Mouse (Mus musculus) cerebellum, adult (tissue): ENCODE measurements around the gene Ralgps2.

ENCODE experiments used
- ATAC-seq: cut with Nextera tagmentation; 2 replicates; pipeline ENCODE4 v1.9.2; 2017; ENCODE audit warnings: mild to moderate bottlenecking, moderate library complexity, mixed read lengths; ENCODE audit not compliant: insufficient number of reproducible peaks, low FRiP score, low TSS enrichment

The Ralgps2 gene

DNA sequence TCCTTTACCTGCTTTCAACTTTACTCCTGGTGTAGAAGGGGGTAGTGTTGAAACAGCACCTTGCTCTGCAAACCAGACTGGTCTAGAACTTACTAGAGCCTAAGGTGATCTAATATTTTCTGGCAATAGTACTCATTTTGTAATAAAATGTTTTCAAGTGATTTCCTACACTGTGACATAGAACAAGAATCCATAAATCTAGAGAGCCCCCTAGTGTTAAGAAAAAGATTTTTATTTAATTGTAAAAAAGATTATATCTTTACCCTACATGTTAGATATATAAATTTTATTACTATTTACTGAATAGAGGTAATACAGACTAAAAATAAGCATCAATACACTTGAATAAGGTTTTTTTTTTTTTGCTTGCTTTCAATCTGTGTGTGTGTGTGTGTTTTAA, 29.6 kb downstream of the Ralgps2 start:
- ATAC-seq = no peak

DNA sequence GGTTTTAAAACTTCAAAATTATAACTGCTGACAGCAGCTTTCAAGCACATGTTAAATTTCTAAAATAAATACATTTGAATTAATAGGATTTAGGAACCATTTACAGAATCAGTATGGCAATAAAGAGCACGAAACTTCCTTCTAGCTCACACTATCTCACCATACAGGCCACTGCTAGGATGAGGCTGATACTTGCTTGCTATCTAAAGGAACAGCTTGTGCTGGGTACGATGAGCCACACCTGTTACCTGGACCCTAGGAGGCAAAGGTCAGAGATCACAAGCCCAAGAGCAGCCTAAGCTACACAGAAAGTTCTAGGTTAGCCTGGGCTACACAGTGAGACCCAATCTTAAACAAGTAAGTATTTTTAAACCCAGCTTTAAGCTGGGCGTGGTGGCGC, 30.2 kb downstream of the Ralgps2 start:
- no peak for ATAC-seq

DNA sequence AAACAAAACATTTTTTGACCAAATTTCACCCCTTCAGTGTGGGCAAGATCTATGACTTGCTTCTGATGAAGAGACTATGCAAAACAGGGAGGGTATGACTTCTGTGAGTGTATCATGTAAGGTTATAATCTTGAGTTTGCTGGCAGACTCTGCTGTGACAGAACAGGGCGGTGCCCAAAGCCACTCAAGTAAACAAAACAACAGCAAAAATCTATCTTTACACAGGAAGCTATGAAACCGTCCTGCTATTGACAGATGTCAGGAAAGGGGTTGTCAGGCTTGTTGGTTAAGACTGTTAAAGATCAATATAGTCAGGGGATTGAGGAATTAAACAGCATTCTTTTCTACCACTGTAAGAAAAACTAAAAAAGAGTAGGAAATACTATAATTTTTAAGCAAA, 33.8 kb downstream of the Ralgps2 start:
- ATAC-seq = no peak

DNA sequence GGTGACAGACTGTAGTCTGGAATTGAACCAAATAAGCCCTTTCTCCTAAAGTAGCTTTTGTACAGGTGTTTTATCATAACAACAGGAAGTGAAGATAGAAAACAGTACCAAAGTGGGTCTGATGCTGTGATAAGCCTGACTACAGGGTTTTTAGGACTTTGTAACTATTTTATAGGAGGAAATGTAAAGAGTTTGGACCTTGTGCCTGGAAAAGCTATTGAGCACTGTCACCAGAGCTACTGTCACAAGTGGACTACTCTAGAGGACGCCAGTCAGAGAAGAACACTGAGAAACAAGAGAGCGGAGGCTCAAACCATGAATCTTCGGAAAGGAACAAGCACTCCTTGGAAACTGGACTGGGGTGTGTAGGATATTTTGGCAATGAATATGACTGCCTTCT, 35.5 kb downstream of the Ralgps2 start:
- no peak for ATAC-seq

DNA sequence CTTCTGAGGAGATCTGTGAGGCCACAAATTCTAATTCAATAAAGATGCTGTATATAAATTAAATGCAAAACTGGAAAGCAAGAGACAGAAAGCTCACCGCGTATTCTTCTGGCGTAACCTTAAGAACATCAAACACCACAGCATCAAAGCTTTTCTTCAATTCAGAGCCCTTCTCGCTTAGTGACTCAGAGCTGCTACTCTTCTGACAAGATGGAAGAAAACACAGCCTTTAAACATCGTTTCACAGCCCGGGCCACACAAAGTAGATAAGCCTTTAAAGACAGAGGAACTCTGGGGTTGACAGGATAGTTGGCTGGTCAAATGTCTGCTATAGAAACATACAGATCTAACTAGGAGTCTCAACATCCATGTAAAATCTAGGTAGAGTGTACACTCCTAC, 37.7 kb downstream of the Ralgps2 start:
- no peak for ATAC-seq

DNA sequence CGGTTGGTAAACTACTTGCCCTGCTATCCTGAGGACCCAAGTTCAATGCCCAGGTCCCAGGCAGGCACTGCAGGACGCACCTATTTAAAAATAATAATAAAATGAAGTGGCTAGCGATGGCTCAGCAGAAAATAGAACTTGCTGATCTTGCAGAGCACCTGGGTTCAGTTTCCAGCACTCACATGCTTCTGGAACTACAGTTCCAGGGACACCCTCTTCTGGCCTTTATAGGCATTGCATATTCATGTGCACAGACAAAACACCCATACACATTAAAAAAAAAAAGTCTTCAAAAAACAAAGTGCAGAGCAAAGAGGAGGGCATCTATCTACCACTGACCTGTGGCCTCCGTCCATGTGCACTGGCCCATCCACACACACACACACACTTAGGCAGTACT, 47.9 kb downstream of the Ralgps2 start:
- no peak for ATAC-seq

DNA sequence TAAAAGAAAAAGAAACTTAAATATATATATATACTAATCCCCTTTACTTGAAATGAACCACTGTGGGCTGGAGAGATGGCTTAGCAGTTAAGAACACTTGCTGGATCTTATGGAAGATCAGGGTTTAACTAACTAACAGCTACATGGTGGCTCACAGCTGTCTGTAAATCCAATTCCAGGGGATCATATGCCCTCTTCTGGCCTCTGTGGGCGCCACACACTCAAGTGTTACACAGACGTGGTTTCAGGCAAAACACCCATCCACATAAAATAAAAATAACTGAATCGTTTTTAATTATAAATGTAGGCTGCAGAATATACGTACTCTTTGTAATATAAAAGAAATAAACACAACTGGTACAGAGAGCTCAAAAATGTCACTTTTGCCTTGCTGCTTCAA, 50.6 kb downstream of the Ralgps2 start:
- no peak for ATAC-seq

DNA sequence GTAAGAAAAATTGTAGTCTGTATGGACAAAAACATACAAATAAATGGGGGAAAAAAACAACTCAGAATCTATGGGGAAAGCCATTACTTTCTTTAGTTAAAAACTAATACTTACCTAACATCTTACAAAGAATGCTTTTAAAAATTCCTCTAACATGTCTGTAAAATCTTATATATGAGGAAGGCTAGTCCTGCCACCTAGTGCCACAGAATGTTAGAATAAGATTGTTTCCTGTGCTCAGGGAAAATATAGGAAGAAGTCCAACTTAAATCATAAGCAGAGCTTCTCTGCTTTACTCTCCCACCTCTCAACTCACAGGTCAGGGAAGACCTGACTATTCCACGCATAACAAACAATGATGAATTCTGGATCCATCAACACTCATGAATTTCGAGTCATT, 53.5 kb downstream of the Ralgps2 start:
- ATAC-seq = no peak

DNA sequence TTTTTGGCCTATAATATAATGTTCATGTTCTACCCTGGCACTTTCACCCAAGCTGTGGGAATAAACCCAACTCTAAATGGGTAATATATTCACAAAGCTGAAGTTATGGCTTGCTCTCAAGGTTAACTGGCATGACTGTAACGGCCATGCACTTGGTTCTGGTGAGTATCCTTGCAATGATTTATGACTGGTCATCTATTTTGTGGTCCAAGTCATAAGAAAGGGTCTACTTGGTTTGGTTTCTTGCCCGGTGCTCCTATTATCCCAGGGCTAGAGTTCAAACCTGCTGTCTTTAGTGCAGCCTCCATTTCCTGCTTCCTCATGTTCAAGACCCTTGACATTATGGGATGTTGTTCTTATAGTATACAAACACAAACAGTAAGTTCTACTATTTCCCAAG, 54.6 kb downstream of the Ralgps2 start:
- no peak for ATAC-seq

DNA sequence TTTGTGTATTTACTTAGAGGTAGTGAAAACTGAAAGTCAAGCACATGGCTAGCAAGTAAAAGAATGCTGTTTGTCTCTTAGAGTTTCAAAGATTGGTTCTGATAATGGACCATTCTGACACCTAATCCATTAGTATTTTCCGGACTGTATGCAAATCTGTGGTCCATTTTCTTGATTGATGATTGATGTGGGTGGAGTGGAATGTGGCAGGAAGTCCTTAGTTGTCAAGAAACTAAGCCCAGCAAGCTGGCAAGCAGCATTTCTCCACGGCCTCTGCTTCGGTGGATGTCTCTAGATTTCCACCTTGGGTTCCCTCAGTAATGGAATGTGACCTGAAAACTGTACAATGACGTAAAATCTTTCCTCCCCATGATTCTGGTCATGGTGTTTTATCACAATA, 68.8 kb downstream of the Ralgps2 start:
- ATAC-seq = no peak

DNA sequence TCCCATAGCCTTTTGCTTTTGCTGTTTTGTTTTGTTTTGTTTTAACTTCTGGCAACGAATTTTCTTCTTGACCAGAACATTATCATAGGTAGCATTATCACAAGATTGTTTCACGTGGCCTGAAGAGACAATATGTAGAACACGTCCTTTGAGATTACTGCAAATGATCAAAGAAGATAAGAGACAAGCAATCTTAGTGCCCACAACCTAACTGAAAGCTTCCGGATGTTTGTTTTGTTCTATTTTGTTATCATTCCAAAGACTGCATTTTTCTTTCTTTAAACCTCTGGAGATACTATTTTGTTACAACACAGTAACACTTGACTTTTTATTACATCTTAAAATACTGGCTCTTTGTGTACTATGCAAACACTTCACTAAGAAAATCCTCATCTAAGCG, 69.4 kb downstream of the Ralgps2 start:
- ATAC-seq = no peak

DNA sequence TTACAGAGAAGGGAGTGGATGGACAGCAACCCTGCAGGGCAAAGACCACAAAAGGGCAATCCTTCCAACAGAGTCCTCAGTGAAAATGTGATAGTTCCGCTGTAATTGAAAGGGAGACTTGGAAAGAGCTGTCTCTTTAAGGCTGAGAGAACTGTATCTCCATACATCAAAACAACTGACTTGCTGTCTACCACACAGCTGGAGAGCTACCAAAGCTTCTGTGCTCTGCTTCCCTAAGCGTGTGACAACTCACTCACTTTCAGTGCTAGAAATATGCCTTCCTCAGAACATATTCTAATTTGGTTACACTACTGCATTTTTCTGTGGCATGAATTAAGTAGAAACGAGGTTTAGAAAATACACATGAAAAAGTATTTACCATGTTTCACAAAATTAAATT, 75.2 kb downstream of the Ralgps2 start:
- ATAC-seq = no peak

DNA sequence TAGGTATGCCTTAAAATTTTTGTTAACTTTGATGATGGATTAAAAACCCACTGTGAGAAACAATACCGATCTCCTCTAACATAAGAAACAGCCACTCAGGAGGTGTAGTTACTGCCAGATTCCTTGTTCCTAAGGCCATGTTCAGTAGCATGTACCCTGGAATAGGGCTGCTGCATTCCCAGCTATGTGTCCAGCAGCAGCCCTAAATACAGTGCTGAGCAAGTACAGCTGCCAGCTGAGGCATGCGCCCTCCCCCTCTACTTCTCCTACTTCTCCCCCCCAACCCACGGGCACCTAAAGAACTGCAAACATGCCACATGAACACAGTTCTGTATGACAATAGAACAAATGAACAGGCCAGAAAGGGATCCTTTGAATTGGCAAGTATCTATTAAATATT, 75.7 kb downstream of the Ralgps2 start:
- ATAC-seq = no peak

DNA sequence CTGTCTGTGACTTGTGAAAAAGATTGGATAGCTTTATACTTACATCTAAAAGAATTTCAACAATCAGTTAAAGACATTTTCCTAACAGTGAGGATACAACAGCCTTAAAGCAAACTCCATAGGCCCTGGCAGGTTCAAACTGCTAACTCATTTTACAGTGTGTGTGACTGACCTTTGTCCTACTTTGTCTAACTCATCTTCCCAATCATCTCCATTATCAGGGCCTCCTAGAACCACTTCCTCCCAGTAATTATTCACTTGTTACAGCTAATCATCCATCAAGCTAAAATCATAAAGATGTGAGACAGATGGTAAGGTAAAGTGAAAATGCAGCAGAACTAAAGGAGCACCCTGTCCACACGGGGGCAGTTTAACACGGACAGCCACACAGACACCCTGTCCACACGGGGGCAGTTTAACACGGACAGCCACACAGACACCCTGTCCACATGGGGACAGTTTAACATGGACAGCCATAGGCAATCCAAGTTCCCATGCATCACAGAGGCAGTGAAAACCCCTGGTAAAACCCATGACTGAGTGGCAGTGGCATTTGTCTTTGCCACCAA, 77.9 kb downstream of the Ralgps2 start:
- no peak for ATAC-seq

DNA sequence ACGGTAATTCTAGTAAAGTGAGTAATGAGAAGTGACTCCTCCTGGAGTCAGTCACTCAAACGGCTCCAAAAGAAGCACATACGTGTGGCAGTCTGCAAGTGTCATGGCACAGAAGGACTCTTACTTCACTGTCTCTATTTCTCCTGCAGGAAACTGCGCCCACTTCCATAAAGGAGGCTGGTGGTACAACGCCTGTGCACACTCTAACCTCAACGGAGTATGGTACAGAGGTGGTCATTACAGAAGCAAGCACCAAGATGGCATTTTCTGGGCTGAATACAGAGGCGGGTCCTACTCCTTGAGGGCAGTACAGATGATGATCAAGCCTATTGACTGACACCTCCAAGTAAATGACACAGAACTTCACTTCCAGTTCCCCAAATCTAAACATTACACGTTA, 79.2 kb downstream of the Ralgps2 start:
- ATAC-seq = no peak

DNA sequence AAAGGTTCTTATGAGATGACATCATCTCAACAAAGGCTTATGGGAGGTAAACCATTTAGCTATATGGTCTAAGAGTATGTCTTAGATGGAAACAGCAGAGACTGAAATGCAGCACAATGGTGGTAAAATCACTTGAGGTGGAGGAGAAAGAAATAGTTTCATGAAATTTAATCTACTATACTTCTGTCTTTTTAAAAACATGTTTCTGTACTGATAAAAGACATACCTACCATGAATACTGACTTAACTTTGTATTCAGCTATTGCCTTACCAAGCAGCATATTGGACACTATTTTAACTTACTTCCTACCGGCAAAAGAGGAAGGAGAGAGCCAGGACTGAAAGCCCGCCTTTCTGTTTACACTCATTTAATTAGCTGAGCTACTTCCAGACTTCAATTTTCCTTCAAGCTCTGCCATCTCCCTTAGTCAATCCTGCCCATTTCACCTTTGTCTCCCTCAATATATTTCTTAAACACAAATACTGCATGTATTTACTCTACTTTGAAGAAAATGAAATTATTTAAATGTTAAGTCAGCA, 79.6 kb downstream of the Ralgps2 start:
- ATAC-seq = no peak

DNA sequence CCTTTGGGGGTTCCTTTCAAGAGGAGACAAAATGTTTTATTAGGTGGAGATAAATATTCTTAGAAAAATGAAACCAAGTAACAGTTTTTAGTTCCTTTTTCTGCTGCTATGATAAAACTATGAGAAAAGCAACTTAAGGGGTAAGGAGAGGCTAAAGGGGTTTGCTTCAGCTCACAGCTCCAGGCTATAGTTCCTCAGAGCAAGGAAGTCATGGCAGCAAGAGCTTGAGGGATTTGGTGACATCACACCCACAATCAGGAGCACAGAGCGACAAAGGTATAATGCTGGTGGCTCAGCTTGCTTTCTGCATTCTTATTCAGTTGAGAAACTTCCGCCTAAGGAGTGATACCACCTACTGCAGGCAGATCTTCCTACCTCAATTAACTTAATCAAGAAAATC, 80.3 kb downstream of the Ralgps2 start:
- ATAC-seq = no peak

DNA sequence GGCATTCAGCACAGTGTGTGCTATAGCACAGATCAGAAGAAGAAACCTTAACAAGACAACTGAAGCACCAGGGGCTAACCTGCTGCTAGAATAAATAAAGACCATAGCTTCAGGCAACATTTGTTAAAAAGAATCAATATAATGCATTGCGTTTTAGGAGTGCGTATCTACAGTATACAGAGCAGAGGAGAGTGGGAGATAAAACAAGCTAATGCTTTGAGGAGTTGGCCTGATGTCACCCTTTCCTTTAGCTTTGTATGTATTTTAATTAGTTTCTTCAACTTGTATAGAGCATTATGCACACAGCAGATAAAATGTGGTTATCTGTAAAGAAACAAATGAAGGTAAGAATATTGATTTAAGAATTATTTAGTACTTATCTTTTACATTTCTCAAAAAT, 82.8 kb downstream of the Ralgps2 start:
- no peak for ATAC-seq

DNA sequence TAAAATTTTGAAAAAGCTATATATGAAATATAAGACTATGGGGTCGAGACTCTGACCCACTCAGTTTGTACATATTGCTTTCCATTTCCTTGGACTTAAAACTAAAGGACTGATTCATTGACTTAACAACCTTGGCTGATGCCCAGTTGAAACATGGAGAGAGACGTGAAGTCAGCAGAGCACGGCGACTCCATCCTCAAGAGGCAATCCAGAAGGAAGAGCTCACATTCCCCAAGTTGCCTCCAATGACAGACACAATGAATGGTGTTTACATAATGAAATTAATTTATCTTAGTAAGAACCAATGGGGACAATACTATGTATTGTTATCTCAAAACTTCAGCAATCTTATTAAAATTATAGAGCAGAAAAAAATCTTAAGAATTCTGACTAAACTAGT, 84.9 kb downstream of the Ralgps2 start:
- ATAC-seq = no peak

DNA sequence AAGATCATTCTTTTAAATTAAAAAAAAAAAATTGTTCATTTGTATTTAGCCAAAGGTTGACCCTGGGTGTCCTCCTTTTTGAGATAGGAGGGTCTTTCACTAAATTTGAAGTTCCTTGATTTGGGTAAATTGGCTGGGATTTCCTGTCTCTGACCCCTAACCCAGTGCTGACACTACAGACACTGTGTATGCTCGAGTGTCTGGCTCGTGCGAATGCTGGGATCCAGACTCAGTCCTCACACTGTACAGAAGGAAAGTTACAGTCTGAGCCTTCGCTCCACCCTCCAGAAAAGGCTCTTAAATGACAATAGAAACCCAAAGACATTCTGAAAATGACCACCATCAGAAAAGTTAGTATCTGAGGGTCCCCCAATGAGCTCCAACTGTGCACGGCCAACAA, 86.6 kb downstream of the Ralgps2 start:
- ATAC-seq = no peak

DNA sequence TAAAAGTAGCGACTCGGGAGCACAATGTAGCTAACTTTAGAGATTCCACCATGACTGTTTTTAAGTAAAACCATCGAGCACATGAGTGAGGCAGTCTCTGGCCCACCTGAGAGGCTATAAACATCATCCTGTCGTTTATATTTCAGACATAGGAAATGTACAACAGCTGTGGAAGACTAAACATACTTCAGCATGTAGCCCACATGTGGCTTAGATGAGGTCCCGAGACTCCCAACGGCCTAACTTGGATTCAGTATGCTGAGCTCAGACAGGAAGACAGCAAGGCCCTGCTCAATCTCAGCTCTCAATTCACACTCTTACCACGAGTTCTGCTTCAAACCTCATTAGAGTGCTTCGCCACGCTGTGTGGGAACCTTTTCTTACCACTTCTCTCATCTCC, 87.0 kb downstream of the Ralgps2 start:
- no peak for ATAC-seq

DNA sequence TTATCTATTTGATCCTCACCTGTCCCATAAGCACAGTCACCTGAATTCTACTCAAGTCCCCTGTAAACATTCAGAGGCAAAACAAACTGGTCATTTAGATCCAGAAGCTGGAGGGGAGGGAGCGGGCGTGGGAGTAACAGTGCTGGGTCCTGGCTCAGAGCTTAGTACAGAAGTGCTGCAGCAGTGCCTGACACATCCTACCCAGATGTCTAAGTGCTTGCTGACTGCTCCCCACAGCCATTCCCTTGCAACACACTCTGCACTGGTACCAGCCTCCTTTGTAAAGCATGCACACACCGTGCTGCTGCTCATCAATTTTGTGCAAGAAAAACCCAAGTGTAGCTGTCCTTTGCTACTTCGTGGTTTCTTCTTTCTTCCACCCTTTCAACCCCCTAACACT, 92.3 kb downstream of the Ralgps2 start:
- ATAC-seq = no peak
